16 mouse cellular contexts compared by ENCODE assay signal in the genomic region with DNA sequence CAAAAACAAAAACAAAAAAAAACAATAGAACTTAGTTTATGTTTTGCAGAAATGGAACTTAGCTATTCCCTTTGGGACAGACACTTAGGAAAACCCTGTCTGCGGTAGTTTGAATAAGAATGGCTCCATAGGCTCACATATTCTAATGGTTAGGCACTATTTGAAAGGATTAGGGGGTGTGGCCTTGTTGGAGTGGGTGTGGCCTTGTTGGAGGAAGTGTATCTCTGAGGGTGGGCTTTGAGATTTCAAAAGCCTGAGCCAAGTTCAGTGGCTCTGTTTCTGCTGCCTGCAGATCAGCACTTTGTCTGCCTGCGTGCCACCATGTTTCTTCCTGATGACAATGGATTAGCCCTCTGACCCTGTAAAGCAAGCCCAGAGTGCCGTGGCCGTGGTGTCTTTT. TPM values are rescaled to one million over a fixed set of nuclear protein-coding genes. Genes with fewer than 3 reads are reported as not detected.
"Had no signal": no experiment of that assay in that cellular context is flagged by ENCODE, and none has a peak within 500 bp of the region (broad histone marks: within the 10 kb centered on the region; RNA-seq: fewer than 3 reads in every experiment).

No protein-coding gene starts in this region.

- H3K36me3 ChIP-seq: midbrain, embryonic 13.5 days; midbrain, embryonic 15.5 days; neural tube, embryonic 12.5 days; stomach, embryonic 15.5 days had no signal

- H3K4me2 ChIP-seq: lung, embryonic 14.5 days; midbrain, embryonic 11.5 days; midbrain, embryonic 13.5 days; midbrain, embryonic 15.5 days; neural tube, embryonic 12.5 days; stomach, embryonic 15.5 days had no signal

- H3K4me1 ChIP-seq: megakaryocyte, embryonic 14.5 days; midbrain, embryonic 13.5 days; midbrain, embryonic 15.5 days; neural tube, embryonic 12.5 days; stomach, embryonic 15.5 days had no signal

- H3K27ac ChIP-seq: midbrain, embryonic 13.5 days; midbrain, embryonic 15.5 days; neural tube, embryonic 12.5 days; stomach, embryonic 15.5 days had no signal

- H3K27me3 ChIP-seq: megakaryocyte, embryonic 14.5 days; midbrain, embryonic 13.5 days; midbrain, embryonic 15.5 days; neural tube, embryonic 12.5 days; stomach, embryonic 15.5 days had no signal

- H3K4me3 ChIP-seq: megakaryocyte, embryonic 14.5 days; midbrain, embryonic 13.5 days; midbrain, embryonic 15.5 days; neural tube, embryonic 12.5 days; stomach, embryonic 15.5 days had no signal

- DNase-seq: lung, adult 18-20 months; lung, embryonic 14.5 days; lung, postnatal 10 days; lung, postnatal 4 days; right cerebral cortex, postnatal 14 days; thymus, adult 18-20 months; thymus, postnatal 14 days; thymus, postnatal 36 days had no signal

- H3K9me3 ChIP-seq: midbrain, embryonic 13.5 days; midbrain, embryonic 15.5 days; neural tube, embryonic 12.5 days; stomach, embryonic 15.5 days had no signal

- ATAC-seq: midbrain, embryonic 13.5 days; midbrain, embryonic 15.5 days had no signal

- H3K9ac ChIP-seq: lung, embryonic 14.5 days; midbrain, embryonic 13.5 days; midbrain, embryonic 15.5 days; neural tube, embryonic 12.5 days; stomach, embryonic 15.5 days had no signal

RNA-seq across cellular contexts. Expression of a gene that starts 26.4 kb away (rescaled TPM):
- total RNA-seq: monocyte, adult 5-6 weeks; neutrophil, adult 5-6 weeks had no signal
